Mouse (Mus musculus): Measurements from ENCODE around the gene Klhl35.

DNA sequence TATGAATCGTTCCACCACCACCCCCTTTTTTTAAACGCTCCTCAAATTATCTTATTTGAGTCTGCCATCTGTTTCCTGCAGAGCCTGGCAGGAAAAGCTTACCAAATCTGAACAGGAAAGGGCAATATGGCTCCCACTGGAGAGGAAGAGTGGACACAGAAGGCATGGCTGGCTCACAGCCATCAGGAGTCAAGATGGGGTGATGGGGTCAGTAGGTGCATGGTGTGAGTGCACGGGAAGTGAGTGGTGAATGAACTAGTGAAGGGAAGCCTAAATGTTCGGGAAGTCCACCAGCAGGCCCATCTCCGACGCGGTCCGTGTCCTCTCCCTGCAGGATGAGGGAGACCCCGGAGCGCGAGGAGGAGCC lies 2.1 kb downstream of the Klhl35 start:
- TF ChIP-seq POLR2A (IDR thresholded peaks at IDR 0.05; ENCODE audit: low read depth, low read length) = no peak
- no peak for TF ChIP-seq CTCF (conservative IDR thresholded peaks at IDR 0.05; ENCODE audit: insufficient read depth, insufficient read length, low read depth, low read length)
